Mouse (Mus musculus): ENCODE results near the gene Gm13694. TPM values are rescaled to one million over a fixed set of nuclear protein-coding genes. Genes with fewer than 3 reads are reported as not detected.
A peak's percentile ranks its signal among the peaks of the same experiment; 100 is the strongest.
"Not testable (repeated sequence)": the region's sequence is repeated elsewhere in the genome, so short reads cannot be mapped to it uniquely, and the experiment has no call there.

Gene Gm13694
- polyA plus RNA-seq, 1 experiment from 2014 or later: not detected

- H3K27ac ChIP-seq (replicated peaks; ENCODE audit: low read depth, low read length); H3K36me3 ChIP-seq (ENCODE audit: control insufficient read depth, insufficient read depth, low read length); H3K27me3 ChIP-seq (replicated peaks; ENCODE audit: control insufficient read depth, insufficient read depth, low read length); DNase-seq (ENCODE audit: low spot score); H3K4me1 ChIP-seq (ENCODE audit: control insufficient read depth, insufficient read depth, low read length); ATAC-seq (ENCODE audit: low read depth); H3K4me2 ChIP-seq (ENCODE audit: low read depth, low read length); H3K9me3 ChIP-seq (ENCODE audit: control insufficient read depth, low read length); H3K4me3 ChIP-seq (ENCODE audit: low read depth, low read length); H3K9ac ChIP-seq (ENCODE audit: low read depth, low read length): not testable (repeated sequence)
- WGBS: no CpG with 5 or more reads among the region's 6 CpGs
Measured at GRCm38 (mm10) chr2:83984443-83984842, 5.7 kb downstream of the Gm13694 start, which contains the start of gene Gm13697. Gene Gm13697, plus strand, starts transcription at chr2:83984743.

- H3K9ac ChIP-seq (ENCODE audit: low read depth, low read length); ATAC-seq (ENCODE audit: low read depth); H3K4me2 ChIP-seq (ENCODE audit: low read depth, low read length); H3K9me3 ChIP-seq (ENCODE audit: control insufficient read depth, low read length); H3K4me1 ChIP-seq (ENCODE audit: control insufficient read depth, insufficient read depth, low read length); H3K27ac ChIP-seq (replicated peaks; ENCODE audit: low read depth, low read length); H3K36me3 ChIP-seq (ENCODE audit: control insufficient read depth, insufficient read depth, low read length); DNase-seq (ENCODE audit: low spot score); H3K4me3 ChIP-seq (ENCODE audit: low read depth, low read length); H3K27me3 ChIP-seq (replicated peaks; ENCODE audit: control insufficient read depth, insufficient read depth, low read length): not testable (repeated sequence)
- no CpG with 5 or more reads among the region's 6 CpGs for WGBS
Measured at GRCm38 (mm10) chr2:83990253-83990652, 11.5 kb downstream of the Gm13694 start, which contains the start of gene Gm13691. Gene Gm13691, plus strand, starts transcription at chr2:83990553.

- not testable (repeated sequence) for H3K4me1 ChIP-seq (ENCODE audit: control insufficient read depth, insufficient read depth, low read length); H3K36me3 ChIP-seq (ENCODE audit: control insufficient read depth, insufficient read depth, low read length); ATAC-seq (ENCODE audit: low read depth); H3K27me3 ChIP-seq (replicated peaks; ENCODE audit: control insufficient read depth, insufficient read depth, low read length); H3K9ac ChIP-seq (ENCODE audit: low read depth, low read length); H3K4me3 ChIP-seq (ENCODE audit: low read depth, low read length); H3K9me3 ChIP-seq (ENCODE audit: control insufficient read depth, low read length); H3K27ac ChIP-seq (replicated peaks; ENCODE audit: low read depth, low read length)
- WGBS: 23% methylated on average over 7 of the region's 9 CpGs
- H3K4me2 ChIP-seq (ENCODE audit: low read depth, low read length): peak overlapping the region; percentile 26; the same call in 1 of the 2 replicates
- peak; percentile 54 for DNase-seq (ENCODE audit: low spot score)
Measured at GRCm38 (mm10) chr2:83993639-83994255, 15.0 kb downstream of the Gm13694 start.

GRCm38 (mm10) chr2:83994526-83994925 lies 15.8 kb downstream of the Gm13694 start:
- H3K4me2 ChIP-seq (ENCODE audit: low read depth, low read length); DNase-seq (ENCODE audit: low spot score); H3K27ac ChIP-seq (replicated peaks; ENCODE audit: low read depth, low read length); ATAC-seq (ENCODE audit: low read depth); H3K36me3 ChIP-seq (ENCODE audit: control insufficient read depth, insufficient read depth, low read length); H3K27me3 ChIP-seq (replicated peaks; ENCODE audit: control insufficient read depth, insufficient read depth, low read length); H3K9me3 ChIP-seq (ENCODE audit: control insufficient read depth, low read length); H3K4me3 ChIP-seq (ENCODE audit: low read depth, low read length); H3K4me1 ChIP-seq (ENCODE audit: control insufficient read depth, insufficient read depth, low read length); H3K9ac ChIP-seq (ENCODE audit: low read depth, low read length): not testable (repeated sequence)
- WGBS: no CpG with 5 or more reads among the region's 3 CpGs

GRCm38 (mm10) chr2:84008913-84009312 lies 30.2 kb downstream of the Gm13694 start:
- Histone ChIP-seq H3K9me3 (ENCODE audit: control insufficient read depth, low read length) (no peaks in the 10 kb centered on the region), H3K4me1 (ENCODE audit: control insufficient read depth, insufficient read depth, low read length) (peaks cover 3% of the 10 kb centered on the region; the same call in 1 of the 2 replicates), H3K9ac (ENCODE audit: low read depth, low read length) (no peak overlapping the region), H3K4me2 (ENCODE audit: low read depth, low read length) (no peak overlapping the region), H3K27me3 (replicated peaks; ENCODE audit: control insufficient read depth, insufficient read depth, low read length) (no peaks in the 10 kb centered on the region), H3K27ac (replicated peaks; ENCODE audit: low read depth, low read length) (no peak overlapping the region), H3K4me3 (ENCODE audit: low read depth, low read length) (no peak overlapping the region), H3K36me3 (ENCODE audit: control insufficient read depth, insufficient read depth, low read length) (no peaks in the 10 kb centered on the region)
- DNase-seq (ENCODE audit: low spot score) (no peak), ATAC-seq (ENCODE audit: low read depth) (no peak)
- 43% methylated on average over 1 of the region's 1 CpGs for WGBS

GRCm38 (mm10) chr2:84009818-84010217 lies 31.1 kb downstream of the Gm13694 start:
- Histone ChIP-seq H3K4me1 (ENCODE audit: control insufficient read depth, insufficient read depth, low read length) (peaks cover 3% of the 10 kb centered on the region; the same call in 1 of the 2 replicates), H3K27me3 (replicated peaks; ENCODE audit: control insufficient read depth, insufficient read depth, low read length) (no peaks in the 10 kb centered on the region), H3K36me3 (ENCODE audit: control insufficient read depth, insufficient read depth, low read length) (no peaks in the 10 kb centered on the region), H3K9me3 (ENCODE audit: control insufficient read depth, low read length) (no peaks in the 10 kb centered on the region), H3K4me3 (ENCODE audit: low read depth, low read length) (no peak overlapping the region), H3K27ac (replicated peaks; ENCODE audit: low read depth, low read length) (no peak overlapping the region), H3K4me2 (ENCODE audit: low read depth, low read length) (no peak overlapping the region), H3K9ac (ENCODE audit: low read depth, low read length) (no peak overlapping the region)
- ATAC-seq (ENCODE audit: low read depth): no peak
- DNase-seq (ENCODE audit: low spot score): no peak
- WGBS: 77% methylated on average over 3 of the region's 3 CpGs

- DNase-seq (ENCODE audit: low spot score) (no peak), ATAC-seq (ENCODE audit: low read depth) (no peak)
- Histone ChIP-seq H3K9ac (ENCODE audit: low read depth, low read length) (no peak overlapping the region), H3K4me1 (ENCODE audit: control insufficient read depth, insufficient read depth, low read length) (peaks cover 2% of the 10 kb centered on the region; the same call in 1 of the 2 replicates), H3K4me3 (ENCODE audit: low read depth, low read length) (no peak overlapping the region), H3K9me3 (ENCODE audit: control insufficient read depth, low read length) (no peaks in the 10 kb centered on the region), H3K36me3 (ENCODE audit: control insufficient read depth, insufficient read depth, low read length) (no peaks in the 10 kb centered on the region), H3K27me3 (replicated peaks; ENCODE audit: control insufficient read depth, insufficient read depth, low read length) (no peaks in the 10 kb centered on the region), H3K4me2 (ENCODE audit: low read depth, low read length) (no peak overlapping the region), H3K27ac (replicated peaks; ENCODE audit: low read depth, low read length) (no peak overlapping the region)
- WGBS: 68% methylated on average over 6 of the region's 6 CpGs
Measured at GRCm38 (mm10) chr2:84014572-84014971, 35.8 kb downstream of the Gm13694 start.

GRCm38 (mm10) chr2:84016291-84016690 lies 37.6 kb downstream of the Gm13694 start:
- H3K4me2 ChIP-seq (ENCODE audit: low read depth, low read length); H3K9me3 ChIP-seq (ENCODE audit: control insufficient read depth, low read length); H3K9ac ChIP-seq (ENCODE audit: low read depth, low read length); H3K27me3 ChIP-seq (replicated peaks; ENCODE audit: control insufficient read depth, insufficient read depth, low read length); H3K36me3 ChIP-seq (ENCODE audit: control insufficient read depth, insufficient read depth, low read length); ATAC-seq (ENCODE audit: low read depth); H3K4me3 ChIP-seq (ENCODE audit: low read depth, low read length); H3K27ac ChIP-seq (replicated peaks; ENCODE audit: low read depth, low read length); H3K4me1 ChIP-seq (ENCODE audit: control insufficient read depth, insufficient read depth, low read length); DNase-seq (ENCODE audit: low spot score): not testable (repeated sequence)
- WGBS: 80% methylated on average over 5 of the region's 5 CpGs

- Histone ChIP-seq H3K9ac (ENCODE audit: low read depth, low read length) (no peak overlapping the region), H3K4me1 (ENCODE audit: control insufficient read depth, insufficient read depth, low read length) (peaks cover 2% of the 10 kb centered on the region; the same call in 1 of the 2 replicates), H3K4me3 (ENCODE audit: low read depth, low read length) (no peak overlapping the region), H3K4me2 (ENCODE audit: low read depth, low read length) (no peak overlapping the region), H3K36me3 (ENCODE audit: control insufficient read depth, insufficient read depth, low read length) (no peaks in the 10 kb centered on the region), H3K27me3 (replicated peaks; ENCODE audit: control insufficient read depth, insufficient read depth, low read length) (no peaks in the 10 kb centered on the region), H3K9me3 (ENCODE audit: control insufficient read depth, low read length) (no peaks in the 10 kb centered on the region), H3K27ac (replicated peaks; ENCODE audit: low read depth, low read length) (no peak overlapping the region)
- DNase-seq (ENCODE audit: low spot score) (peak; percentile 69), ATAC-seq (ENCODE audit: low read depth) (no peak)
- WGBS: 37% methylated on average over 3 of the region's 3 CpGs
Measured at GRCm38 (mm10) chr2:84018330-84018729, 39.6 kb downstream of the Gm13694 start.
